Mouse (Mus musculus) cerebellum, adult 11-12 months (tissue): Measurements from ENCODE around the gene Gabrg1.

Experiments
- DNase-seq: peaks from one replicate; pipeline ENCODE4 v3.0.0; 2022

The Gabrg1 gene

DNA sequence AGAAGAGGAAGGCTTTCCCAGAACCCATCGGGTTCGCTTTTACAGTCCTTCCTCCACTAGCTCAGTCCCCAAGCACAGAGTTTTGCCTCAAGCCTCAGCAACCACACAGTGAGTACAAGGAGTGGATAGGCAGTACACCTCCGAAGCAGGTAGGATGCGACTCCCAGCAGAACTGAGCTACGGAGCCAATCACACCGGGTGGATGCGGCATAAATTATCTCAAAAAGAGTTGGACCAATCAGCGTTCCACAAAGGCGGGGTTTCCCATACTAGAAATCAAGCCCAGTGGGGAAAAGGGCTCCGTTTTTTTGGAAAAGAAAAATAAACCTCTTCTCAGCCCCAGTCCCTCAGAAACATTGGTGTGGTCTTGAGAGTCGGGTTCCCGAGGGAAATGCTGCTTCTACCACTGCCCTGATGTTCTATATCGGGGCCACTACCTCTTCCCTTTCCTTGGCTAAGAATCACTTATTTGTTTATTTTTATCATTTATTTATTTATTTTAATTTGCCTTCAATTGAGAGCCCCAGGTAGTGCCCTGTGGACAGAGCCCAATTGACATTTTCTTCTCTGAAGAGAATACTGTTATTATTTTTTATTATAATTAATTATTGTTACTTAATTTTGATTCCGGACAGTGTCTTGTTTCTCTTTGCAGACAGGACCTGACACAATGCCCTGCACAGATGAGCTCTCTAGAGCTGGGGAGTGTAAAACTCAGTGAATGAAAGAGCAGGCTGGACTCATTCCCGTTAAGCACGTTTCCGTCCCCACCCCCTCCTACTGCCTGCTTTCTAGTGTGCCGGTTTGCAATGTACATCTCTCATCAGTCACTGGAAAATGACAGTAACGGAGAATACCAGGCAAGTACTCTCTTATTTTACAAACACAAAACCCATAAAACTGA lies at the start of gene Gabrg1:
Gabrg1 (minus strand) TSS at position 426 of the 904 bp plus-strand sequence.
- peak; percentile 4 for DNase-seq

DNA sequence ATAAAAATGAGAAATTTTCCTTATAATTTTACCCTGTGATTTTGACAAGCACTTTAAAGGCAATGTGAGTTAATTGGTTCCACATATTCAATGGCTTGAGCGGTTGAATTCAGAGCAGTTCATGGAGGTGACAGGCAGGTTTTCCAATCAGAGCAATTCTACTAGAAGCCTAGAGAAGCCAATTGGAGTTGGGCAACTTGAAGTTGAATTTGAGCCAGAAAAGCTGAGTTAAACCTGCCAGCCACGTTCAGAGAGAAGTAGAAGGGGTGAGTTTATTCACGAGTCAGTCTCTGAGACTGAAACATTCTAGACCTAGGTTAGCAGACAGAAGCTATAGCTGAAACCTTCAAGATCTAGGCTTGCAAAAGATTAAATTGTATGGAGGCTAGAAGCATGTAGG lies 41.6 kb upstream of the Gabrg1 start:
- DNase-seq, result no peak

DNA sequence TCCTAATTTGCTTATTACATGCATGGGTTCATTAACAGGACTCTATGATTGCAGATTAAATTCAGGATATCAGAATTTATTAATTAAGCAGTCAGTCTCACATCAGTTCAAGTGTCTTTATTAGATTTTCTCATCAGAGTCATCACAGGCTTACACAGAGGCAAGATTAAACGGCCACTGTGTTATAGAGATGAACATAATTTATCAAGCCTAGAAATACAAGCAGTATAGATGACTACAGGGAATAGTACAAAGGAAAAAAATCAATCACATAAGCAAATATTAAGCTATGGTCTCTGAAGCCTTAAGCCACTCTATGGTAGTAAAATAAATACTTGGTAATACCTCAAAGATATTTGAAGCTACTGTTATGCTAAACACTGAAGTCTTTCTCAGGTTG lies 27.7 kb upstream of the Gabrg1 start:
- no peak for DNase-seq

DNA sequence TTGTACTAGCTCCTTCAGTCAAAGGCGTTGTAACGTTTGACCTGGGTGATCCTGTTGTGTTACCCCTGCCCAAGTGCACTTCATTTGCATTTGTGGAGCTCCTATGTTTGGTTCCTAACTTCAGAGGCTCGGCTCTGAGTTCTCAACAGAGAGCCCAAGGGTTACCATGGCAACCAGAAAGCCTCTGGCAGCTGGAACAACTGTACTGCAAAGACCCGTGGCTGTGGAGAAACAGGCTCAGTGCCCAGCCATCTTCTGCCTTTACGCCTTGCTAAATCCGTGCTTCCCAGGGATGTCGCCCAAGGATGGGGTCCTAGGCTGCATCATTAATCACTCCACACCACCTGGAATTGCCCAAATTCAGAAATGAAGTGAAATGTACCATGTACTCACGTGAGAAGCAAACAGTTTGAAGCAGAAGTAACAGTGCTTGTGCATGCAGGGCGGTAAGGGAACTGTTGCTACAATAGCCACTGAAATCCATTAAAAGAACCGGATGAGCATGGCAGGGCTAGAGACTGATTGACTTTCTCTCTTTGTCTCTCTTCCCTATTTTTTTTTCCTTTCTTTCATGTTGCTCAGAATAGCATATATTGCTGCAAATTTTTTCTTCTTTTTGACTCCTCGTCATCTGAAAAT lies 798 bp upstream of the Gabrg1 start:
- DNase-seq, result no peak

DNA sequence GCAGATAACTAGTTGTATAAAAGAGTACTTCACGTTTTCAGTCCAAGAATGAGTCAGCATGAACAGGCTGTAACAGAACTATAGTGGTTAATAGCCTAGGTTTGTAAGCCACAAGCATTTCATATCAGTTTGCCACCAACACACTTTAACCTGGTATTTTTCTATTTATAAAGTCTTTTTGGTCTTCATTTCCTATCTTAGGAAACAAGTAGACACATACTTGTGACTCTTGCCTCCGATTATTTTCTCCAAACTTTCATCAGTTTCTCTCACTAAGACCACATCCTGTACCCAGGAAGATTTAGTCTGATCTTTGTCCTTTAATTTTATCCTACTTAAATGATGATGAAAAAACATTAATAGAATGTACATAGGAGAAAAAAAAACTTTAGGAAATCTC lies 23.7 kb downstream of the Gabrg1 start:
- no peak for DNase-seq

DNA sequence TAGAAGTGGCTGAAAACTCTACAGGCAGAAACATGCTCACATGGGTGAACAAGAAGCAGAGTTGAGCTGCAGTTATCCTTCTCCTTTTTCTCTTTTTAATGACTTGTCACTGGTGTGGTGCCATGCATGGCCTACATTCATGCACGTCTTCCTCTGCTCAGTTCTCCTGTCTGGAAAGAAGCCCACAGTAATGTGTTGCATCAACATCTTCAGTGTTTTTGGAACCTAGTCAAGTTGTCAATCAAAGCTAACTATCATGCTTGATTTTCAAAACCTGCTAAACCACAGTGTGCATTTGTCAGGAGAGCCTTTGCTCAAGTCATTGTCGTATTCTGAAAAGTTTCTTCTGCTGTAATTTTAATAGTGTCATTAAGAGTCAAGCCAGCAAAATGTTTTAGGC lies 106.3 kb downstream of the Gabrg1 start:
- DNase-seq, result no peak

DNA sequence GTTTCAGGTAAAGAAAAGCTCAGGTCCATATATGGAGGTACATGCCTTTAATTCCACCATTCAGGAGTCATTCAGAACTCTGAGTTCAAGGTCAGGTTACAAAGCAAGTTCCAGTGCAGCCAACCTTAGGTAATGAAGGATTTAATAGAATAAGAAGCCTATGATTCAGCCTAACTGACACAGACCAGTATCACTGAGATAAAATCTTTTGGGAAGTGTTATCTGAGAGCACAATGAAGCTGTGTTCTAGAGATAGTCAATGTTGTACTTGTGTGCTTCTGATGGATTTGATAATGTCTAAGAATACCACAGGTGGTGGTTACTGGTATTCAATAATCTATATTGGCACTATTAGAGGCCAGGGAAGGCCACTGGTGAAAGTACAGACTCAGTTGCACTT lies 138.1 kb downstream of the Gabrg1 start:
- no peak for DNase-seq
